Mouse (Mus musculus): ENCODE data around the gene Ttll13. TPM values are rescaled to one million over a fixed set of nuclear protein-coding genes. Genes with fewer than 3 reads are reported as not detected.

Gene Ttll13
- polyA plus RNA-seq, 1 experiment from 2014 or later = 2.0 TPM

DNA sequence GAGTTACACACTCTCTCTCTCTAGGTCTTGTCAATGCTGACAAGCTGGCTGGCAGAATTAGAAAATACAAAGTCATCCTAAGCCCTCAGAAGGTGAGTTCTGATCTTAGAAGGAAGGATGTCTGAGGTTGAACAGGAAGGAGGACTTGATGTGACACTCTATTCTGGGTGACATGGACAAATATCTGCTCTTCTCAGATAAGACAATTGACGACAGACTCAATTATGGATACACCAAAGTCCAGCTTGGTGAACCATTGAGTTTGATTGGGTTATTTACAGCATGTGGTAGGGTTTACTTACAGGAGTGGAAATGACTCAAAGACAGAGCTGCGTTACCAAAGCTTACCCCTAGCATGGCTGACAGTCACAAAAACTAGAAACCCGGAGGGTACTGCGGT, 30.2 kb downstream of the Ttll13 start:
- no peak for ATAC-seq (ENCODE audit: low FRiP score, low read depth)
- Histone ChIP-seq H3K4me3 (no peak overlapping the region), H3K9ac (no peak overlapping the region), H3K4me1 (no peaks in the 10 kb centered on the region), H3K36me3 (peaks cover 72% of the 10 kb centered on the region), H3K27me3 (replicated peaks) (no peaks in the 10 kb centered on the region), H3K4me2 (replicated peaks) (no peak overlapping the region), H3K27ac (no peak overlapping the region), H3K9me3 (peaks cover 16% of the 10 kb centered on the region)
- WGBS = 97% methylated on average over 4 of the region's 4 CpGs

DNA sequence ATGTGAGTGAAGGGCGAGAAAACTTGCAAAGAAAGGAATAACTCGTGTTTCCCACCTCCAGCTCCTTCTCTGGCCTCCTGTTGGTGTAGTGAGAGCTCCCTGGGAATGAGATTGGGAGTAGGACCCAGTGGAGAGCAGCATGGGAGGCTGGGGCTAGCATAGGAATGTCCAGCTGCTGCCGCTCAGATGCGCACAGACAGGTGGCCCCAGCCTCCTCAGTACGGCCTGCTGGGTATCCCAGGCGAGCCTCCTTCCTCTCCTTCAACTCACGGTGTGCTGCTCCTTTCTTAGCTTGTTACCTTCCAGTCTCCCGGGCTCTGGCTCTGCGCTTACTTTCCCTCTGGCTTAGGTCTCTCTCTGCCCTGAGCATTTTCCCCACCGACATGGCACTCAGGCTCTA, 33.9 kb downstream of the Ttll13 start:
- H3K9ac ChIP-seq = no peak overlapping the region
- H3K4me1 ChIP-seq = no peaks in the 10 kb centered on the region
- no peaks in the 10 kb centered on the region for H3K27me3 ChIP-seq (replicated peaks)
- 88% methylated on average over 10 of the region's 10 CpGs for WGBS
- ATAC-seq (ENCODE audit: low FRiP score, low read depth) = no peak
- peaks cover 78% of the 10 kb centered on the region for H3K36me3 ChIP-seq
- no peak overlapping the region for H3K27ac ChIP-seq
- H3K4me2 ChIP-seq (replicated peaks) = no peak overlapping the region
- H3K9me3 ChIP-seq = peaks cover 3% of the 10 kb centered on the region
- H3K4me3 ChIP-seq = no peak overlapping the region

- Histone ChIP-seq H3K4me1 (no peaks in the 10 kb centered on the region), H3K9ac (no peak overlapping the region), H3K27ac (no peak overlapping the region), H3K36me3 (peaks cover 79% of the 10 kb centered on the region), H3K4me3 (no peak overlapping the region), H3K4me2 (replicated peaks) (no peak overlapping the region), H3K9me3 (no peaks in the 10 kb centered on the region), H3K27me3 (replicated peaks) (no peaks in the 10 kb centered on the region)
- 93% methylated on average over 2 of the region's 2 CpGs for WGBS
- no peak for ATAC-seq (ENCODE audit: low FRiP score, low read depth)
These were observed 34.8 kb downstream of the Ttll13 start for GRCm38 (mm10) chr7:80280998-80281397.

GRCm38 (mm10) chr7:80281646-80282045, 35.5 kb downstream of the Ttll13 start:
- Histone ChIP-seq H3K36me3 (peaks cover 79% of the 10 kb centered on the region), H3K4me1 (no peaks in the 10 kb centered on the region), H3K27ac (no peak overlapping the region), H3K4me3 (no peak overlapping the region), H3K27me3 (replicated peaks) (no peaks in the 10 kb centered on the region), H3K9ac (no peak overlapping the region), H3K4me2 (replicated peaks) (no peak overlapping the region), H3K9me3 (no peaks in the 10 kb centered on the region)
- 87% methylated on average over 3 of the region's 3 CpGs for WGBS
- ATAC-seq (ENCODE audit: low FRiP score, low read depth) = no peak

DNA sequence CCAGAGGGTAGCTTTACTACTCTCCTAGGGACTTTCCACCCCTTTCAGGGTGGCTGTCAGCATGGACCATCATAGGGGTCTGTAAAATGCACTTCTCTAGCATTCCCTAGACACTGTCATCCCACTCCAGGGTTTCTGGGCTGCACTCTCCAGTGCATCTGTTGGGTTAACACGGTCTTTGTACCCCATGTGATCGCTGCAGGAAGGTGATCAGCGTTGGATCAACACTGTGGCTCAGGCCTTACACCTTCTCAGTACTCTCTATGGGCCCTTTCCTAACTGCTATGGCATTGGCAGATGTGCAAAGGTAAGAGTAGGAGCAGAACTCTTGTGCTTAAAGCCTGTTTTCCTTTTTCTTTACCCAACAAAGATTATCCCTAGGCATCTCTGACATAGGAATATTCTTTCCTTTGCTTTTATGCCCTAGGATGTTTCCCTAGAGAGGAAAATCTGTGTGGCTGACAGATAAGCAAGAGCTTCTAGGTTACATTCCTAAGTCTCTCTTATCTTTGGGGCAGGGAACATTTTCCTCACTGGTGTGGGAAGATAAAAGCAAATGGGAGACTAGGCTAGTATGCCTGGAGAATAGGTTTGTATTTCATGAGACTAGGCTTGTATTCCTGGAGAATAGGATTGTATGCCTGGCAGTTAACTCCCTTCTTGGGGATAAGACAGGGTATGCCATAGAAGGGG, 37.2 kb downstream of the Ttll13 start:
- Histone ChIP-seq H3K9me3 (no peaks in the 10 kb centered on the region), H3K4me2 (replicated peaks) (no peak overlapping the region), H3K27ac (no peak overlapping the region), H3K4me3 (no peak overlapping the region), H3K27me3 (replicated peaks) (no peaks in the 10 kb centered on the region), H3K4me1 (no peaks in the 10 kb centered on the region), H3K9ac (no peak overlapping the region), H3K36me3 (peaks cover 80% of the 10 kb centered on the region)
- WGBS = 91% methylated on average over 3 of the region's 3 CpGs
- ATAC-seq (ENCODE audit: low FRiP score, low read depth) = no peak

- no peak for ATAC-seq (ENCODE audit: low FRiP score, low read depth)
- no peaks in the 10 kb centered on the region for H3K4me1 ChIP-seq
- WGBS = 95% methylated on average over 5 of the region's 5 CpGs
- H3K9ac ChIP-seq = no peak overlapping the region
- no peak overlapping the region for H3K4me3 ChIP-seq
- H3K36me3 ChIP-seq = peaks cover 76% of the 10 kb centered on the region
- no peak overlapping the region for H3K27ac ChIP-seq
- H3K9me3 ChIP-seq = no peaks in the 10 kb centered on the region
- H3K4me2 ChIP-seq (replicated peaks) = no peak overlapping the region
- no peaks in the 10 kb centered on the region for H3K27me3 ChIP-seq (replicated peaks)
These were observed 38.2 kb downstream of the Ttll13 start for GRCm38 (mm10) chr7:80284391-80284790.

GRCm38 (mm10) chr7:80285725-80286124, 39.5 kb downstream of the Ttll13 start:
- Histone ChIP-seq H3K9ac (no peak overlapping the region), H3K36me3 (peaks cover 81% of the 10 kb centered on the region), H3K27me3 (replicated peaks) (no peaks in the 10 kb centered on the region), H3K9me3 (no peaks in the 10 kb centered on the region), H3K4me2 (replicated peaks) (no peak overlapping the region), H3K4me3 (no peak overlapping the region), H3K27ac (no peak overlapping the region), H3K4me1 (no peaks in the 10 kb centered on the region)
- WGBS = 96% methylated on average over 6 of the region's 6 CpGs
- no peak for ATAC-seq (ENCODE audit: low FRiP score, low read depth)

DNA sequence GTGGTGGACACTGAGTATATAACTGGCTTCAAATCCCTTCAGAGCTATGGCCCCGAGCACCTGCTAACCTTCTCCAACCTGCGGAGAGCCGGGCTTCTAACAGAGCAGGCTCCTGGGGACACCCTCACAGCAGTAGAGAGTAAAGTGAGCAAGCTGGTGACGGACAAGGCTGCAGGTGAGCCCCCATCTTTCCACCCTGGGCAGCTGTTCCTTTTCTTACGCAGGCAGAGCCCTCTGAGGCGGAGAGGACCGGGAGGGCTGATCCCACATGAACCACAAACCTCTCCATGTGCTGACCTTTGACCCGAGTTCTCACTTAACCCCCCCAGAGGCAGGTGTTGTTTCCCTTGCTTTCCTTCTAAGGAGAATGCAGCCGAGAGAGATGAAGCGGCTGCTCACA, 41.6 kb downstream of the Ttll13 start:
- no peak overlapping the region for H3K27ac ChIP-seq
- no peak overlapping the region for H3K4me3 ChIP-seq
- no peaks in the 10 kb centered on the region for H3K4me1 ChIP-seq
- H3K36me3 ChIP-seq = peaks cover 86% of the 10 kb centered on the region
- H3K9ac ChIP-seq = no peak overlapping the region
- ATAC-seq (ENCODE audit: low FRiP score, low read depth) = no peak
- H3K4me2 ChIP-seq (replicated peaks) = no peak overlapping the region
- H3K9me3 ChIP-seq = no peaks in the 10 kb centered on the region
- 83% methylated on average over 10 of the region's 10 CpGs for WGBS
- no peaks in the 10 kb centered on the region for H3K27me3 ChIP-seq (replicated peaks)

GRCm38 (mm10) chr7:80294062-80294763, 48.0 kb downstream of the Ttll13 start, which contains the start of gene Prc1:
TSS of gene Prc1 (plus strand) at chr7:80294450.
- peaks cover 14% of the 10 kb centered on the region for H3K4me1 ChIP-seq
- H3K4me3 ChIP-seq = peak within 1 kb of the TSS; percentile 79
- H3K36me3 ChIP-seq = peaks cover 24% of the 10 kb centered on the region
- no peaks in the 10 kb centered on the region for H3K27me3 ChIP-seq (replicated peaks)
- H3K9ac ChIP-seq = peak within 1 kb of the TSS; percentile 74
- under 1% methylated on average over 52 of the region's 52 CpGs for WGBS
- peak; percentile 99 for ATAC-seq (ENCODE audit: low FRiP score, low read depth)
- peak within 1 kb of the TSS; percentile 46; the same call in 1 of the 2 replicates for H3K27ac ChIP-seq
- H3K4me2 ChIP-seq (replicated peaks) = peak within 1 kb of the TSS; percentile 92
- no peaks in the 10 kb centered on the region for H3K9me3 ChIP-seq

DNA sequence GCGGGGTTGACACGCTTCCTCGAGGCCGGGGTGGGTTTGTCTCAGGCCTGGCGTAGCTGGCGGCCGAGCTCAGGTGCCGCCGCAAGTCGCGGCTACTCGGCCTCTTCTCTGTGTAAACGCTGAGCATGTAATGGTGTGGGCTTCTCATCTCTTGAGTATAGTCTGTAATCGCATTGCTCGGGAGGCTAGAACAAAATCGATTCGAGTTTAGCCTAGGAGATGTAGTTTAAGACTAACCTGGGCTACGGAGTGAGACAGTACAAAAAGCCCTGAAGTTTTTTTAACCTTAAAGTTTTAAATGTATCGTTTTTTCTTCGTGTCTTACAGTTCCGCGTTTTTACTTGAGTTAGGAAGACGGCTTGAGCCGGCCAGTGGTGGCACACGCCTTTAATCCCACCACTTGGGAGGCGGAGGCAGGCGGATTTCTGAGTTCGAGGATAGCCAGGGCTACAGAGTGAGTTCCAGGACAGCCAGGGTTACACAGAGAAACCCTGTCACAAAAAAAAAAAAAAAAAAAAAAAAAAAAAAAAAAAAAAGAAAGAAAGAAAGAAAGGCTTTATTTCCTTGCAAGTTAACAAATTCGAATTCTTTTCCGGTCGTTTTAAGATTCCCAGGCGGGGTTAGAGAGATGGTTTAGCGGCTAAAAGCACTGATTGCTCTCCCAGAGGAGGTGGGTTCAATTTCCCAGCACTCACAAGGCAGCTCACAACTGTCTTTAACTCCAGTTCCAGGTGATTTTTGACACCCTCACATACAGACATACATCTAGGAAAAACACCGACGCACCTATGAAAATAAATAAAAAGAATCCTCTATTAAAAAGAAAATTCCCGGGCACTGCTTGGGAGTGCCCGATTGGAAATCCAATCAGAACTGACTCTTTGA, 48.8 kb downstream of the Ttll13 start:
- peak overlapping the region; percentile 46; the same call in 1 of the 2 replicates for H3K27ac ChIP-seq
- peak; percentile 52; the same call in 1 of the 2 replicates for ATAC-seq (ENCODE audit: low FRiP score, low read depth)
- WGBS = 8% methylated on average over 37 of the region's 37 CpGs
- peak overlapping the region; percentile 92 for H3K4me2 ChIP-seq (replicated peaks)
- H3K9ac ChIP-seq = peak overlapping the region; percentile 74
- H3K27me3 ChIP-seq (replicated peaks) = no peaks in the 10 kb centered on the region
- H3K36me3 ChIP-seq = peaks cover 25% of the 10 kb centered on the region
- H3K9me3 ChIP-seq = no peaks in the 10 kb centered on the region
- H3K4me3 ChIP-seq = peak overlapping the region; percentile 79
- H3K4me1 ChIP-seq = peaks cover 14% of the 10 kb centered on the region

- no peak for ATAC-seq (ENCODE audit: low FRiP score, low read depth)
- H3K36me3 ChIP-seq = peaks cover 22% of the 10 kb centered on the region
- no peak overlapping the region for H3K27ac ChIP-seq
- H3K4me2 ChIP-seq (replicated peaks) = peak overlapping the region; percentile 92
- 93% methylated on average over 6 of the region's 6 CpGs for WGBS
- no peak overlapping the region for H3K4me3 ChIP-seq
- H3K27me3 ChIP-seq (replicated peaks) = no peaks in the 10 kb centered on the region
- peaks cover 14% of the 10 kb centered on the region for H3K4me1 ChIP-seq
- no peak overlapping the region for H3K9ac ChIP-seq
- H3K9me3 ChIP-seq = no peaks in the 10 kb centered on the region
These were observed 50.3 kb downstream of the Ttll13 start for GRCm38 (mm10) chr7:80296462-80296861.

GRCm38 (mm10) chr7:80297041-80297440, 50.9 kb downstream of the Ttll13 start:
- Histone ChIP-seq H3K9me3 (no peaks in the 10 kb centered on the region), H3K4me2 (replicated peaks) (no peak overlapping the region), H3K9ac (no peak overlapping the region), H3K4me3 (no peak overlapping the region), H3K27me3 (replicated peaks) (no peaks in the 10 kb centered on the region), H3K27ac (no peak overlapping the region), H3K4me1 (peaks cover 14% of the 10 kb centered on the region), H3K36me3 (peaks cover 26% of the 10 kb centered on the region)
- no peak for ATAC-seq (ENCODE audit: low FRiP score, low read depth)
- WGBS = 90% methylated on average over 3 of the region's 3 CpGs

Data from neural tube, embryonic 12.5 days (tissue).